Mouse (Mus musculus) layer of hippocampus, postnatal 10 days (tissue): ENCODE measurements at regions not wholly inside any gene's neighbourhood (a gene's known extent, or its start where the extent isn't known, plus 50 kb on each side); places are given as distances from the start of the nearest gene placed in this dataset.
A peak's percentile ranks its signal among the peaks of the same experiment; 100 is the strongest.
"Not testable (repeated sequence)": the region's sequence is repeated elsewhere in the genome, so short reads cannot be mapped to it uniquely, and the experiment has no call there.

Experiments used
- DNase-seq, 2 experiments: peaks; one replicate each; pipeline ENCODE4 v3.0.0; 2021; ENCODE audit warnings: low spot score in 2 of 2

DNA sequence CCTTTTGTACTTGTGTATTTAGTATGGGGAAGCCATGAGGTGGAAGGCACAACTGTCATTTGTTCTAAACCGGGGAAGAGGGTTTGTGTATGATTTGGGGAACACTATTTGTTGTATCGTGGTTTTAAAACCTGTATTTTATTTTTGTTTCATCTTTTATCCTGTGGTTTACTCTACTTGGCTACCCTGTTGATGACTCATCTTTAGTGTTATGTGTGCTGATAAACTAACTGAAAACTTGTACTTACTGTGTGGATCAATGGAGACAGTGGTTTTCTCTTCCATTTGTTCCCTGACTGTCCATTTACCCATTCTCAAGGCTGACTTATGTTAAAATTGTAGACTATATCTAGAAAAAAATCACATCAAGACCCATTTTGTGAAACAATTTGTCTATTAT lies 512.8 kb downstream of the Serpinb8 start:
- DNase-seq = no peak

- no peak for DNase-seq
These were observed 521.2 kb downstream of the Serpinb8 start for GRCm38 (mm10) chr1:108110984-108111383.

DNA sequence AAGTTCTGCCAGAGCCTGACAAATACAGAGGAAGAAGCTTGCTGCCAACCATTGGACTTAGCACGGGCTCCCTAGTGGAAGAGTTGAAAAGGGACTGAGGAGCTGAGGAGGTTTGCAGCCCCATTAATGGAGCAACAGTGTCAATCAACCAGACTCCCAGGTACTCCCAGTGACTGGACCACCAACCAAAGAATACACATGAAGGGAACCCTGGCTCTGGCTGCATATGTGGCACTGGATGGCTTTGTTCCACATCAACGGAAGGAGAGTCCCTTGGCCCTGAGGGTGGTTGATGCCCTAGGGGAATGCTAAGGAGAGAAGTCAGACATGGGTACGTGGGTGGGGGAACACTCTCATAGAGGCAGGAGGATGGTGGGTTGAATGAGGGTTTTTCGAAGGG lies 537.6 kb downstream of the Serpinb8 start:
- DNase-seq = no peak

DNA sequence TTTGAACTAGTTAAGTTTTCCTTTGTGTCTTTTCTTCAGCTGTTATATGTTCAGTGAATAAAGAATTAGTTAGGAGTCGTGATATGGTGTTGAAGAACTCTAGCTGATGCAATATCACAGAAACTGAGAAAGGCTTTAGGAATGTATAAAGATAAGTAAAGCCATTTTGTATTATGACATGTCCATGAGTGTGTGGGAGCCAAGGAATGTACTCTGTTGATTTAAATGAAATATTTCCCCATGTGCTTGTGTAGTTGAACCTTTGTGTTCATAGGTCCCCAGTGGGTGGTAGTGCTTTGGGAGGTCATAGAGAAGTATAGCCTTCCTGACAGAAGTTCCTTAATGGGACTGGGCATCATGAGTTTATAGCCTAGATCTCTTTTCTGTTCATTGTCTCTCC lies 542.2 kb downstream of the Serpinb8 start:
- no peak for DNase-seq

- DNase-seq = not testable (repeated sequence)
These were observed 545.5 kb downstream of the Serpinb8 start for GRCm38 (mm10) chr1:108135346-108135745.

DNA sequence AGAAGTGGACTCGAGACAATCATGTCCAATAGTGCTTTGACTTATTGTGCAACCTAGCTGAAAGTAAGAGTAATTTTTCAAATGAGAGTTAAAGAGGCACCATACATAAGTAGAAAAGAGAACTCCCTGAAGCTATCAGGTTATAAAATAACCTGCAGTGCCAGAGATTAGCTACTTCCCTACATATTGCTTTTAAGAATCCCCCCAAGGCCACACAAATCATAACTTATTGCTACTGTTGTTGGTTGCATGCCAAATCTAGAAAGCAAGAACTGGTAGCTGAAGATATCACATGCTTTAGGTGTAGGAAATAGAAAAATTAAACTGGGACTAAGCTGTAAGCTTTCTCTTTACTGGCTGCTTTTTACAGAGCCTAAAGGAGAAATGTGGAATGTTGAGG lies 554.3 kb downstream of the Serpinb8 start:
- DNase-seq = no peak

DNA sequence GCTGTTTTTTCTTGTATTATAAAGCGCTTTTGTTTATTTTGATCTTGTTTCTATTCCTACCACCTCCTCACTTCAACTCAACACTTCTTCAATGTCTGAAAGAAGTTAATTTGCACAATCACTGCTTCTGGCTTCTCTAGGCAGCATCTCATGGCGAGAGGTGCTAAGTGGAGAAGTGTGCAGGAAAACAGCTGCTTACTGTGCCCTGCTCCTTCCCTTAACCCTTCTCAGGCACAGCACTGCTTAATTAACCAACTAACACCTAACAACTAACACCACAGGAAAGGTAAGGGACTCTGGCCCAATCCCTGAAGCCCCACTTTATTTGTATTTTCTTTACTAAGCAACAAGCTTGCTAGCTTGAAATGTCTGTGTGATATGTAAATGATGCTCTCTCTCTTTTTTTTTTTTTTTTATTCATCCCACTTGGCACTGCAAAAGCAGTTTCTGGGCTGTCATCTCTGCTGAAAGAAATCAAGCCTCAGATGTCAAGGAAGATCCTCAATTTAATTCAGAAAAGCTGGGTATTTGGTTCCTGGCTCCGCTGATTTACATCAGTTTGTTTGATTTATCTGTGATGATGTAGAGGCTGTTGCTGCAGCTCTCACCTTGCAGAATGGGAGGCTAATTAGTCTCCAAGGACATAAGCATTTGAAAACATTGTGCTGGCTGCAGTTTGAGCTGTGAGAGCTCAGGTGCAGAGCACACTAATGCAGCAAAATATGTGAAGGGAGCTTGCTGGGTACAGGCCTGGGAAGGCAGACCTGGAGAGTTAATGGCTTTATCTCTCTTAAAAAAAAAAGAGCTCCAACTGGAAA lies 591.8 kb downstream of the Serpinb8 start:
- DNase-seq = no peak

- peak in 1 of 2 experiments; percentile 7 for DNase-seq
These were observed 592.3 kb downstream of the Serpinb8 start for GRCm38 (mm10) chr1:108182168-108182539.

DNA sequence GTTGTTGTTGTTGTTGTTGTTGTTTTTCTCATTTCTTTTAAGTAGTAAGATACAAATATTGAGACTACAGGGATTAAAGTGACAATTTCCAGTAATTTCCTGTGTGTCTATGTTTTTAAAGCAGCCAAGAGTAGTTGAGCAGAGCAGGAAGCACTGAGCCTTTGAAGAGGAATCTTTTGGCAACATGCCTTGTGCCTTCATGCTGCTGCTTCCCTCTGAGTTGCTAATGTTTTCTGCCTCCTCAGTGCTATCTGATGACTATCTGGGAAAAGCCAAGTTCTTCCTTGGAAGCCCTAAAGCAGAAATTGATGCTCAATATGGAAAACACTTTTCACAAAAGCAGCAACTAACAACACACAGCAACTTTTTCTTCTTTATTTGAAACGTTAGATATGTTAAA lies 634.2 kb downstream of the Serpinb8 start:
- no peak for DNase-seq

- no peak for DNase-seq
These were observed 650.3 kb downstream of the Serpinb8 start for GRCm38 (mm10) chr1:108240152-108240551.

- DNase-seq = no peak
These were observed 665.3 kb downstream of the Serpinb8 start for GRCm38 (mm10) chr1:108255147-108255546.

DNA sequence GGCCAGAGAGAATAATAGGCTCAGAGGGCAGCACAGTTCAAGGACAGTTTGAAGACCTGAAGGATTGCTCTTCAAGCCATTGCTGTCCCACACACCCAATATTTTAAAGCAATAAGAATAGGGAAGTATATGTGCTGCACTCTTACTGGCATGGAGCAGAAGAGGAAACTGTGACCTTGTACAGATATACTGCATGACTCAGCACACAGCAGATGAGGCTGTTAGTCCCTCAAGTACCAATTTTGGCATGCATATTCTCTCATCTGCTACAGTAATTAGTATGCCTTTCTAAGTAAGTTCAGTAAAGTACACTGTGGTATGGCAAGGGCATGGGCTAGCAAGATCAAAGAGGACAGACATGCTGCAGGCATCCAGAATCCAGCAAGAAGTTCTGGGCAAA lies 669.5 kb downstream of the Serpinb8 start:
- no peak for DNase-seq

DNA sequence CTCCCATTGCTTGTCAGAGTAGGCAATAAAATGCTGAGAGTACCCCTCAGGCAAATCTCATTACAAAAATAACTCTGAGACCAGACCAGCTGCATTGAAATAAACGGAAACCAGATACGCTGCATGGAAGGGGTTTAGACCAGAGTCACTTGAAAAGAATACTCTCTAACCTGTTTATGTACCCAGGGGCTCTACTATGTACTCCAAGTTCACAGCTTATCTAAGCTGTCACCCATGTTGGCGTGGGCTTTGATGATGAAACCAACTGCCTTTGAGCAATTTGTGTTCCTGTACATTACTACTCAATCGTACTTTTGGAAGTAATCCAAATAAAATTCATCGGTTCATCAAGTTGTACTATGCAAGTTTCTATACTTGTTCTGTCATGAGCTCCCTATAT lies 692.3 kb downstream of the Serpinb8 start:
- no peak for DNase-seq

- DNase-seq = no peak
These were observed 696.8 kb downstream of the Serpinb8 start for GRCm38 (mm10) chr1:108286571-108286970.
